Mouse (Mus musculus) myocyte (in vitro differentiated cells): ENCODE measurements at regions not wholly inside any gene's neighbourhood (a gene's known extent, or its start where the extent isn't known, plus 50 kb on each side); places are given as distances from the start of the nearest gene placed in this dataset.

Experiments
- H3K27me3 ChIP-seq: one replicate; pipeline ENCODE4 v1.6.1; 2011; ENCODE audit not compliant: control insufficient read depth, insufficient read depth, insufficient read length
- H3K36me3 ChIP-seq: one replicate; pipeline ENCODE4 v1.6.1; 2011; ENCODE audit not compliant: control insufficient read depth, insufficient read depth
- H3K4me2 ChIP-seq: one replicate; pipeline ENCODE4 v1.6.1; 2011; ENCODE audit warnings: low read depth, control low read depth
- H3K4me3 ChIP-seq: one replicate; pipeline ENCODE4 v1.5.1; 2011; ENCODE audit warnings: mild to moderate bottlenecking, control low read depth, moderate library complexity
- H3K79me2 ChIP-seq: one replicate; pipeline ENCODE4 v1.6.1; 2011; ENCODE audit not compliant: control insufficient read depth, insufficient read depth
- H3ac ChIP-seq: one replicate; pipeline ENCODE4 v1.6.1; 2011; ENCODE audit not compliant: control insufficient read depth, insufficient read length
- CEBPB ChIP-seq: IDR thresholded peaks from 2 replicates; pipeline ENCODE4 v1.6.1; 2011; ENCODE audit warnings: mild to moderate bottlenecking, moderate library complexity; ENCODE audit not compliant: poor library complexity, insufficient read depth, severe bottlenecking
- E2F4 ChIP-seq: IDR thresholded peaks from one replicate; pipeline ENCODE4 v1.6.1; 2011; ENCODE audit warnings: mild to moderate bottlenecking, control low read depth, moderate library complexity; ENCODE audit not compliant: insufficient read depth
- MAX ChIP-seq: IDR thresholded peaks from one replicate; pipeline ENCODE4 v1.6.1; 2011; ENCODE audit warnings: low read depth, mild to moderate bottlenecking, control low read depth
- MYOD1 ChIP-seq, 3 experiments: IDR thresholded peaks; one replicate each; pipeline ENCODE4 v1.6.1; 2011; ENCODE audit warnings: control low read depth in 2 of 3, low read depth in 2 of 3, mild to moderate bottlenecking in 2 of 3, moderate library complexity in 1 of 3; ENCODE audit not compliant: insufficient read length in 2 of 3, control insufficient read depth in 1 of 3
- MYOG ChIP-seq, 3 experiments: IDR thresholded peaks; one replicate each; pipeline ENCODE4 v1.6.1; 2011; ENCODE audit warnings: control low read depth in 2 of 3, low read depth in 2 of 3, mild to moderate bottlenecking in 2 of 3; ENCODE audit not compliant: insufficient read length in 2 of 3, control insufficient read depth in 1 of 3, insufficient read depth in 1 of 3
- POLR2A ChIP-seq: IDR thresholded peaks from one replicate; pipeline ENCODE4 v1.6.1; 2011; ENCODE audit warnings: low read depth, mild to moderate bottlenecking, control low read depth, moderate library complexity; ENCODE audit not compliant: insufficient read length
- POLR2AphosphoS2 ChIP-seq: IDR thresholded peaks from one replicate; pipeline ENCODE4 v1.6.1; 2011; ENCODE audit warnings: low read depth, control low read depth; ENCODE audit not compliant: insufficient read length
- REST ChIP-seq: IDR thresholded peaks from one replicate; pipeline ENCODE4 v1.6.1; 2011; ENCODE audit warnings: mild to moderate bottlenecking, control low read depth, moderate library complexity; ENCODE audit not compliant: insufficient read depth, insufficient read length
- SRF ChIP-seq: IDR thresholded peaks from one replicate; pipeline ENCODE4 v1.6.1; 2011; ENCODE audit warnings: low read depth; ENCODE audit not compliant: control insufficient read depth, insufficient read length
- TCF12 ChIP-seq: IDR thresholded peaks from one replicate; pipeline ENCODE4 v1.6.1; 2011; ENCODE audit warnings: mild to moderate bottlenecking, control low read depth; ENCODE audit not compliant: poor library complexity, insufficient read depth, severe bottlenecking
- TCF3 ChIP-seq: IDR thresholded peaks from one replicate; pipeline ENCODE4 v1.6.1; 2011; ENCODE audit warnings: low read depth, control low read depth; ENCODE audit not compliant: insufficient read length
- USF1 ChIP-seq: IDR thresholded peaks from one replicate; pipeline ENCODE4 v1.6.1; 2011; ENCODE audit warnings: low read depth, mild to moderate bottlenecking, control low read depth, moderate library complexity

DNA sequence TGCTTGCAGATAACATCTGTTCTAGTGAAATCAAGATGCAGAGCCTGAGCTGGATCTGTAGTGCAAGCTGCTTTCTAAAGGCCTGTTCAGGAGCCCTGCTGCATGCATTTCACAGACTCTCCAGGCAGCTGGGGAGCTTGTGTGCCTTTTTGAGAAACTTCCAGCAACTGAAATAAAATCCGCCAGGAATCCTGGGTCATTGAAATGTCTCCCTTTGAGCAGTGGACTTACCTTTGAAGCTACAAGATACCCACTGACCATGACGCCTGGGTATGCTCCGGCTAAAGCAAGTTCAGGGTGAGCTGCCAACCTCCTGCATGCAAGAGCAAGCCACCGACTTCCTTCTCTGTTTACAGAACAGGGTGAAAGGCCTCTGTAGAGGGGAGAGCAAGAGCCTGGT is 278.7 kb downstream of the Cenpw start:
- H3K27me3 ChIP-seq = no peaks in the 10 kb centered on the region
- H3K4me3 ChIP-seq = no peak overlapping the region
- no peaks in the 10 kb centered on the region for H3K36me3 ChIP-seq
- TF ChIP-seq POLR2AphosphoS2 (no peak), MAX (no peak), CEBPB (no peak), POLR2A (no peak), E2F4 (no peak), MYOD1 (IDR thresholded peaks at IDR 0.05; ENCODE audit: control insufficient read depth in 1 of 3, insufficient read length in 2 of 3, low read depth in 2 of 3) (no peak), TCF12 (no peak), TCF3 (no peak), MYOG (IDR thresholded peaks at IDR 0.05; ENCODE audit: control insufficient read depth in 1 of 3, insufficient read depth in 1 of 3, insufficient read length in 2 of 3, low read depth in 2 of 3) (no peak), SRF (no peak)
- no peak overlapping the region for H3ac ChIP-seq
- H3K79me2 ChIP-seq = no peaks in the 10 kb centered on the region
- no peak overlapping the region for H3K4me2 ChIP-seq

DNA sequence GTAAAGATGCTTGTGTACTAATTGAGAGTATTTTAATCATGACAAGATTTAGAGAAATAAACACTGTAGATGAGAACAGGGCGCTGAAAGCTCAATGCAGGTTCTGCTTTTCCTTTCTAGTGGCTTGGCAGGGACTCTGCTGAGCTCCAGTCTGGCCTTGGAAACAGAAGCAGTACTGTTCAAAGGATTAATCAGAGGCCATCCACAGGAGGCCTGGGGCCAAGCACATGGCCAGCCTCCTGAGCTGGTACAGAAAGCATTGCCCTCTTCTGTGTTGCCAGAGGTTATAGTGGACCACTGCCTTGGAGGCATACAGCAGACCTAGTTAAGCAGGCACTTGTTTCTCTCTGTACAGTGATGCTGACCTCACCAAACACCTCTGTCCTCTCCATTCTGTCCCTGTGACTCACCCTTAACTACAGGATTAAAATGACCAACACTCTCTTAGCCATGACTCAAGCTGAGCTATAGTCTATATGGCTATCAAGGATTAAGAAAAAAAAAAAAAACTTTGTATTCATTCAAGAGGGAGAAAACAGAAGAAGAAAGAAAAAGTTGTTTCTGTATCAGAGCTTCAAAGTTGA is 302.5 kb downstream of the Cenpw start:
- Histone ChIP-seq H3K4me3 (no peak overlapping the region), H3K36me3 (no peaks in the 10 kb centered on the region), H3K79me2 (no peaks in the 10 kb centered on the region), H3K4me2 (no peak overlapping the region), H3ac (no peak overlapping the region), H3K27me3 (no peaks in the 10 kb centered on the region)
- TF ChIP-seq REST (no peak), SRF (no peak), USF1 (no peak), MAX (no peak), MYOG (IDR thresholded peaks at IDR 0.05; ENCODE audit: control insufficient read depth in 1 of 3, insufficient read depth in 1 of 3, insufficient read length in 2 of 3, low read depth in 2 of 3) (no peak), POLR2AphosphoS2 (no peak), TCF3 (no peak), POLR2A (no peak), TCF12 (no peak), E2F4 (no peak), MYOD1 (IDR thresholded peaks at IDR 0.05; ENCODE audit: control insufficient read depth in 1 of 3, insufficient read length in 2 of 3, low read depth in 2 of 3) (no peak), CEBPB (no peak)

DNA sequence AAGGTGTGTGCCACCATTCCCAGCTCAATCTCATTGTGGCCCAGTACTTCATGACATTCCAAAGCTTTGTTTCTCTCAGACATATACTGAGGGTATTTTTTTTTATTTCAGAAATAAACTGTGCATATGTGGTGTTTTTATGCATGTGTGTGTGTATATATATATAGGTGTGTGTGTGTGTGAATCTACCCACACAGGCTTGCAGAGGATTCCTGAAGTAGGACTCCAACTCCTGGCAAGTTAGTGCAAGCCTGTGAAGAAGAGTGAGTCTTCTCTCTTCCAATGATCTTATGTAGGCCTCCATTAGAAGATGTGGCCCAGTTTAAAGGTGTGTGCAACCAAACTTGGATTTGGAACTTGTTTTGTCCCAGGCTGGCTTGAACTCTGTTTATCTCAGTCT is 328.9 kb upstream of the Rspo3 start:
- no peak overlapping the region for H3ac ChIP-seq
- H3K36me3 ChIP-seq = no peaks in the 10 kb centered on the region
- no peak for TF ChIP-seq TCF3
- TF ChIP-seq E2F4 = no peak
- TF ChIP-seq POLR2A = no peak
- TF ChIP-seq MYOD1 (IDR thresholded peaks at IDR 0.05; ENCODE audit: control insufficient read depth in 1 of 3, insufficient read length in 2 of 3, low read depth in 2 of 3) = no peak
- TF ChIP-seq MAX = no peak
- TF ChIP-seq MYOG (IDR thresholded peaks at IDR 0.05; ENCODE audit: control insufficient read depth in 1 of 3, insufficient read depth in 1 of 3, insufficient read length in 2 of 3, low read depth in 2 of 3) = no peak
- no peak for TF ChIP-seq POLR2AphosphoS2
- TF ChIP-seq TCF12 = no peak
- no peak for TF ChIP-seq CEBPB
- no peak for TF ChIP-seq USF1
- TF ChIP-seq REST = no peak
- TF ChIP-seq SRF = no peak
- no peak overlapping the region for H3K4me3 ChIP-seq
- no peaks in the 10 kb centered on the region for H3K27me3 ChIP-seq
- no peaks in the 10 kb centered on the region for H3K79me2 ChIP-seq
- no peak overlapping the region for H3K4me2 ChIP-seq

GRCm38 (mm10) chr10:29855749-29856313 is 320.2 kb upstream of the Rspo3 start:
- Histone ChIP-seq H3K4me2 (no peak overlapping the region), H3K36me3 (no peaks in the 10 kb centered on the region), H3K27me3 (no peaks in the 10 kb centered on the region), H3K4me3 (no peak overlapping the region), H3K79me2 (no peaks in the 10 kb centered on the region), H3ac (no peak overlapping the region)
- TF ChIP-seq E2F4 = no peak
- TF ChIP-seq SRF = no peak
- no peak for TF ChIP-seq REST
- TF ChIP-seq CEBPB = no peak
- no peak for TF ChIP-seq MYOG (IDR thresholded peaks at IDR 0.05; ENCODE audit: control insufficient read depth in 1 of 3, insufficient read depth in 1 of 3, insufficient read length in 2 of 3, low read depth in 2 of 3)
- TF ChIP-seq MYOD1 (IDR thresholded peaks at IDR 0.05; ENCODE audit: control insufficient read depth in 1 of 3, insufficient read length in 2 of 3, low read depth in 2 of 3) = no peak
- no peak for TF ChIP-seq TCF12
- no peak for TF ChIP-seq POLR2A
- no peak for TF ChIP-seq USF1
- TF ChIP-seq TCF3 = no peak
- TF ChIP-seq MAX = no peak
- no peak for TF ChIP-seq POLR2AphosphoS2
